Mouse (Mus musculus): ENCODE data around the gene Prpf40a.
A peak's percentile ranks its signal among the peaks of the same experiment; 100 is the strongest.

Gene Prpf40a

DNA sequence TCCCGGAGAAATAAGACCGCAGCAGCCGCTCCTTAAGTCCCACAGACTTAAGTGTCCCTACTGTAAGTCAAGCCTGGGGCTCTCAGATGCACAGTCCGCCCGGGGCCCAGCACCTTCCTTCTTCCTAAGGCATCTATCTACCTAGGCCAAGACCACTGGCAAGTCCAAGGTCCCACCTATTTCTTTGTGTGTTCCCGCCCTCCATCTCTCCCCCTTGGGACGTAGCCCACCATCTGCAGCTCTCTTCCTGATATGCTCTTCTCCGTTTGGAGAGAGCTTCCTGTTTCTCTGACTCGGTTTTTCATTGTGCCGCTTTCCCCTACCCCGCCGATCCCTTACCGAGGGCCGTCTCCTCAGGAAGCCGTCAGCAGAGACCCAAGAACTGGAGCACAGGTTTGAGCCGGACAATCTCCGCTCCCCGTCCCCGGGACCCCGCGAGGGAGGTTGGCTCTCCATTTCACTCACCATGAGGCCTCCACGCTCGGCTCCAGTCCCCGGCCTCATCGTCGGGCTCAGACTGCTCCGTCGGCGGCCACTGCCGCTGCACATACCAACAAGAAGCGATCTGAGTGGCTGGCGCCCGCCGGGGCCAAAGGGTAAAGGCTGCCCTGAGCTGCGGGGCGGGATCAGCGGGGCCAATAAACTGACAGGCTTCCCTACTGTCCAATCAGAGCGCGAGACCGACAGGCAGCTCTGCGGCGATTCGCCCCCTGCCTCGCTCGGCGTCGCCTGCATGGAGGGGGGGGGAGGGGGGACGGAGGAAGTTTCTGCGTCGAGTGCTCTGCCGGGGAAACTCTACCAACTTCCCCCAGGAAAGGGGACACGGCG is at the start of gene Prpf40a:
TSS of gene Prpf40a (minus strand) at position 601 of the 828 bp plus-strand sequence.
- peak; percentile 99 for DNase-seq

- DNase-seq = no peak
Observed at GRCm38 (mm10) chr2:53222242-53222641, 31.2 kb upstream of the Prpf40a start.

GRCm38 (mm10) chr2:53213493-53213892 is 22.4 kb upstream of the Prpf40a start:
- no peak for DNase-seq

- DNase-seq = no peak
Observed at GRCm38 (mm10) chr2:53206749-53207148, 15.7 kb upstream of the Prpf40a start.

DNA sequence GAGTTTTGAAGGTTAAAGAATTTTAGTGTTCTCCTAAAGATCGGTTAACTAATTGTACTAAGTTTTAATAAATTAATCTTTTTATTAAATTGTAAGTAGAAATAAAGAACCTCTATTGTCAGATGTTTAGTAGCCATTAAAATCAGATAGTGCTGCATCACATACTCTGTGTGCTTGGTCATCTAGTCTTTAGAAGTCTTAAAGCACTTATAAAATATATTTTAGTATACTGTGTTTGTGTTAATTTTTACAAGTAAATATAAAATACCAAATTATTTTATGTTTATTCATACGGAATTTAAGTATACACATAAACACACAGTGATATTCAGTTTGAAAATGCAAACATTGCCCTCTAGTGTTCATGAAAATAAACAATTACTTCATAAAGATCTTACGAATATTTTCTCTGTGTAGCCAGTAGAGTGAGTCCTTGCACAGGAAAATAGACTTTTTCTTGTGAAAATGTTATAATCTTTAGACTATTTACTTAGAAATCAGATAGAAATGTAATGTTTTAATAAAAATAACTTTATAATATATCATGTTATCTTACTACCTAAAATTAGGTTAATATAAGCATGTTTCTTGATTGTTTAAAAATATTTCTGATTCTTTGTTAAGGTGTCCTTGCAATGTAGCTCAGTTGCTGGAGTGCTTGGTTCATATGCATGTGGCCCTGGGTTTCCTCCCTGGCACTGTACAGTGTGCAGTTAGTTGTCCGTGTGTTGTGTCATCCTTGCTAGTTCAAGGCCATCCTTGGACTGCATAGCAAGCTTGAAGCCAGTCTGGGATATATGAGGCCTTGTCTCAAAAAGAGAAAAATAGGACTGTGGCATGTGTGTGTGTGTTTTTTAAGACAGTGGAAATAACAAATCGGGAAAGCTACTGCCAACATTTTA is 13.5 kb upstream of the Prpf40a start:
- DNase-seq = peak; percentile 55

GRCm38 (mm10) chr2:53200164-53200885 is 9.2 kb upstream of the Prpf40a start:
- DNase-seq = no peak

DNA sequence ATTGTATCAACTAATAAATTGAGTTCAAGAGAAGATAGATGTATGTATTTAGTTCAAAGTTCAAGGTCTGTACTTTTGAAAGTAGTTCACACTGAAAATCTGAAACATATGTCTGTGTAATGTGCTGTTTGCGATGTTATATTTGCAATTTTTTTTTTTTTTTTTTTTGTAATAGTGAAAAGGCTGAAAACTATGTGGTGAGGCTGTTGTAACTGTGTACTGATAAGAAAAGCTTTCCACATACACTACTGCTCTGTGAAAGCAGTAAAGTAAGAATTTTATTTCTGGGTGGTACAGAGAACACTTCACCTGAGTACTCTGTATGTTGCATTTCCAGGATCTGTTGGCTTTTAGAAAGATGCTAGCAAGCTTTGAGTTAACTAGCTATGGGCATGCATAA is 8.1 kb upstream of the Prpf40a start:
- DNase-seq = no peak

DNA sequence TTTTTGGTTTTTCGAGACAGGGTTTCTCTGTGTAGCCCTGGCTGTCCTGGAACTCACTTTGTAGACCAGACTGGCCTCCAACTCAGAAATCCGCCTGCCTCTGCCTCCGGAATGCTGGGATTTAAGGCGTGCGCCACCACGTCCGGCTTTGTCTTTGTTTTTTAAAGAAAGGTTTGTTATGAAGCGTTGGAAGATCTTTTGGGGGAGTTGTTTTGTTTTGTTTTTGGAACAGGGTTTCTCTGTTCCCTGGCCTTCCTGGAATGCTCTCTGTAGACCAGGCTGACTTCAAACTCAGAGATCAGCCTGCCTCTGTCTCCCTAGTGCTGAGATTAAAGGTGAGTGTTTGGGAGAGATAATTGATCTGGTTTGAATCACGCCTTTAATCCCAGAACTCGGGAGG is 5.3 kb upstream of the Prpf40a start:
- DNase-seq = no peak

DNA sequence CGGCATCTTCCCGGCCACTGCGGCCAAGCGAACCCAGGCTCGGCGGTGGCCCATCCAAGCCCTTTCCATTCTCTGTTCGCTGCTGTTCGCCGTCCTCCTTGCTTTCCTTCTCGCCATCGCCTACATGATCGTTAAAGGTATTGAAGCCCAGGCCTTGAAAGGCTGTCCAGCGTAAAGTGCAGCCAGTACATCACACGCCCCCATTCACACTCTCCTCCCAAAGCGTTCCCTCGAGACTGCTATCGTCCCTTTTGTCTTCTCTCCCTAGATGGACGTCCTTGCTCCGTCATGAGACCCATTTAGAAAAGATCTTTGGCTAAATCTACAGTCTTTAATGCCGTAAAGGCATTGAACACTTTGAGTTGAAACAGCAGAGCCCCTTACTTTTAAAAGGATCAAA is 1.3 kb upstream of the Prpf40a start:
- no peak for DNase-seq

GRCm38 (mm10) chr2:53191523-53192220 is 588 bp upstream of the Prpf40a start, which contains the start of gene Arl6ip6:
TSS of gene Arl6ip6 (plus strand) at chr2:53191726.
- peak; percentile 97 for DNase-seq

DNA sequence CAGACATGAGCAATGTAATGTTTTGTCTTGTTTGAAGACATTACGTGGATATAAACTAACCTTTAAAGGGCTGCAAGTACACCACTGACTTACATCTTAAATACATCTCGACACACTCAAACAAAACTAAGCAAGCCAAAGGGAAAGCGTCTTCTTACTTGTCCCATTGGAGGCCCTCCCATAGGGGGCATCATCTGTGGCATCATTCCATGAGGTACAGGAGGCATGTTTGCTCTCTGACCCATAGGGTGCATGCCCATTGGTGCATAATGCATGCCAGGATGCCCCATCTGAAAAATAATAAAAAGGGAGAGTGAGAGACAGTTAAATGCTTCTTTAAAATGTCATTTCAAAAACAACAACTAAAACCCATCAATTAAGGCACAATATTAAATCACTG is 1.3 kb downstream of the Prpf40a start:
- peak; percentile 51 for DNase-seq

DNA sequence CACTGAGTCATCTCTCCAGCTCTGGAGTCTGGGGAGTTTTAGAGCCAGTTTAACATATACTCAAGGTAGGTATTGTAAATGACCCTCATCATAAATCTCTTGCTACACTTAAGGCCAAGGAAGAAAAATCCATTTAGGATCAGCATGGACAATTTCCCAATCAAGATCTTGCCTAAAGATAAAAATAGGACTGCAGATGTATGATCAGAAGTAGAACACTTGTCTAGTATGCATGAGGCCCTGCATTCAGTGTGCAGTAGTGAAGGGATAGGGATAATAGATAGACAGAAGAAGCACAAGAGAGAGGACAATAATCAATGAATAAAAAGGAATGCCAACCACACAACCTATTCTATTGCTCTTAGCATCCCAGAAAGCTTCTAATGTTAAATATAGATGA is 11.2 kb downstream of the Prpf40a start:
- DNase-seq = no peak

- no peak for DNase-seq
Observed at GRCm38 (mm10) chr2:53178966-53179365, 12.1 kb downstream of the Prpf40a start.

- DNase-seq = no peak
Observed at GRCm38 (mm10) chr2:53173966-53174365, 17.1 kb downstream of the Prpf40a start.

GRCm38 (mm10) chr2:53146852-53147251 is 44.2 kb downstream of the Prpf40a start:
- no peak for DNase-seq

GRCm38 (mm10) chr2:53131567-53131966 is 59.5 kb downstream of the Prpf40a start:
- DNase-seq = peak; percentile 36

GRCm38 (mm10) chr2:53129070-53129469 is 62.0 kb downstream of the Prpf40a start:
- DNase-seq = no peak

- DNase-seq = no peak
Observed at GRCm38 (mm10) chr2:53125998-53126397, 65.1 kb downstream of the Prpf40a start.

GRCm38 (mm10) chr2:53121797-53122196 is 69.3 kb downstream of the Prpf40a start:
- DNase-seq = peak; percentile 55

DNA sequence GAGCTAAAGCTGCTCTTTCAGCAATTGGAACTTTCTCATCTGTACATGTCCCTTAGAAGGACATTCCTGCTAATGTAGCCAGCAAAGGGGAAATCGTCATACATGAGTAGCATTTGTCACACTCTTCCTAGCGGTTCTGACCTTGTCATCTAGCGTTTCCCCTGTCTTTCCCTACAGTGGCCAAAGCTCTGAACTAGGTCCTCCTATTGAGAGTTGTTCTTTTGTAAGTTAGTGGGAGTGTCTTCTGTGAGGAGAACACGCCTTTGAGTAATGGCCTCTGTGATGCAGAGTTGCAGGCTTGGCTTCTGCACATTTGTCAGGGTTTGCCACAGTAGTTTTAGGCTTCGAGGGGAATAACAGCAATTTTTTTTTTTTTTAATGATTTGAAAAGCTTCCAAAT is 82.5 kb downstream of the Prpf40a start:
- no peak for DNase-seq

DNA sequence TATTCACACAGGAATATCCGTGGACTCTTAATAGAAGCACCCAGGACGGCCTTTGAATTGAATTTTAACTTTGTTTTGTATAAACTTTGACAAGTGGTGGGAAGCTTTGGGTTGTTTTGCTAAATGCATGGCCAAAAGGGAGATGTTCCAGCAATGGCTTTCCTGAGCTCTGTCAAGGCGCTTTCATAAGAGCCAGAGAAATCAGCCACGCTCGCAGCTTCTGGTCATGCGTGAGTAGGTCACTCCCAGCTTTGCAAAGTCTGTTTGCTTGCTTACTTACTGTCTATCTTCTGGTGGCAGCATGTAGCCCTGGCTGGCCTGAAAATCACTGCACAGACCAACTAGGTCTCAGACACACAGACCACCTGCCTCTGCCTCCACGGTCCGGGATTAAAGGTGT is 84.6 kb downstream of the Prpf40a start:
- no peak for DNase-seq

GRCm38 (mm10) chr2:53106056-53106455 is 85.0 kb downstream of the Prpf40a start:
- DNase-seq = no peak

Measured in cerebellum, adult 9-10 months (tissue).